Mouse (Mus musculus): ENCODE measurements around the gene Pex14. TPM values are rescaled to one million over a fixed set of nuclear protein-coding genes. Genes with fewer than 3 reads are reported as not detected.

The Pex14 gene
- polyA plus RNA-seq, 1 experiment = not detected

GRCm38 (mm10) chr4:149081528-149081927 is 18.1 kb downstream of the Pex14 start:
- H3K4me1 ChIP-seq (ENCODE audit: control insufficient read depth, insufficient read depth, low read length) = peaks cover 5% of the 10 kb centered on the region
- WGBS = 67% methylated on average over 17 of the region's 17 CpGs
- TF ChIP-seq POLR2A (IDR thresholded peaks at IDR 0.05; ENCODE audit: insufficient read depth, low read depth, low read length) = no peak
- no peak overlapping the region for H3K27ac ChIP-seq (ENCODE audit: insufficient read depth, low read depth, low read length)
- H3K4me3 ChIP-seq (ENCODE audit: insufficient read depth, low read depth, low read length) = no peak overlapping the region

GRCm38 (mm10) chr4:149080111-149080510 is 19.6 kb downstream of the Pex14 start:
- TF ChIP-seq CTCF (IDR thresholded peaks at IDR 0.05; ENCODE audit: insufficient read depth, low read depth, low read length) = no peak
- TF ChIP-seq POLR2A (IDR thresholded peaks at IDR 0.05; ENCODE audit: insufficient read depth, low read depth, low read length) = no peak
- WGBS = 98% methylated on average over 8 of the region's 8 CpGs

DNA sequence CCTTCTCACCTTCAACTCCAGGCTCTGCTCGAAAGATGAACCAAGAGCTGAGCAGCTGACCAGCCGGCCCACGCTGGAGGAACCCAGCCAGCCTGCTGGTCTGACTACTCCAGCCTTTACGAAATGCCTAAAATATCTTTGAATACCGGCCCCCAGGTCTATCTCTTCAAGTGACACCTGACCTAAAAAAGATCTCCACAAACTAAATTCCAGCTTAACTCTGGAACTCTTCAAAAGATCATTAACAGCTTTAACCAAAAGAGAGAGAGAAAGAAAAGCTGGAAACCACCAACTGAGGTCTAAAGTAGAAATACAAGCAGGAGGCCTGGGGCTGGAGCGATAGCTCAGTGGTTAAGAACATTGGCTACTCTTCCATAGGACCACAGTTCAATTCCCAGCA is 20.0 kb downstream of the Pex14 start:
- H3K27ac ChIP-seq (ENCODE audit: insufficient read depth, low read depth, low read length) = no peak overlapping the region
- 93% methylated on average over 6 of the region's 6 CpGs for WGBS
- TF ChIP-seq POLR2A (IDR thresholded peaks at IDR 0.05; ENCODE audit: insufficient read depth, low read depth, low read length) = no peak
- no peak for TF ChIP-seq CTCF (IDR thresholded peaks at IDR 0.05; ENCODE audit: insufficient read depth, low read depth, low read length)
- no peak overlapping the region for H3K4me3 ChIP-seq (ENCODE audit: insufficient read depth, low read depth, low read length)
- peaks cover 7% of the 10 kb centered on the region for H3K4me1 ChIP-seq (ENCODE audit: control insufficient read depth, insufficient read depth, low read length)

More at GRCm38 (mm10) chr4:149080111-149080510, 19.6 kb downstream of the Pex14 start:
- Histone ChIP-seq H3K4me1 (ENCODE audit: control insufficient read depth, insufficient read depth, low read length) (peaks cover 7% of the 10 kb centered on the region), H3K27ac (ENCODE audit: insufficient read depth, low read depth, low read length) (no peak overlapping the region), H3K4me3 (ENCODE audit: insufficient read depth, low read depth, low read length) (no peak overlapping the region)

DNA sequence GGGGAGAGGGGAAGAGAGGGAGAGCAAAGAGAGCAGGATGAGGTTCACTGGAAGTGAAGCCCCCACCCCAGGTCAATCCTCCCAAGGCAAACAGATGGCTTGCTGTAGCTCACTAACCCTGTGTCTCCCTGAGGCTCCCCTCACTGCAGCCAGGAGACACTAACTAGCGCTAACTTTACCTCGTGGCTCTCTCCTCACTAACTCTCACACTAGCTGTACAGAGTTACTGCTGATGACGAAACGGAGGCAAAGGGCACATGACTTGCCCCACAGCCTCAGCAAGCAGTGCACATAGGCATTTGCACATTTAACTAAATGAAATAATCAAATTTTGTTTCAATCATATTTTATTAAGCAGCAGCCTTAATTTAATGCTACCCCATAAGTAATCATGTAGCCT is 21.4 kb downstream of the Pex14 start:
- WGBS = 74% methylated on average over 4 of the region's 4 CpGs
- H3K4me3 ChIP-seq (ENCODE audit: insufficient read depth, low read depth, low read length) = no peak overlapping the region
- no peak overlapping the region for H3K27ac ChIP-seq (ENCODE audit: insufficient read depth, low read depth, low read length)
- TF ChIP-seq CTCF (IDR thresholded peaks at IDR 0.05; ENCODE audit: insufficient read depth, low read depth, low read length) (no peak), POLR2A (IDR thresholded peaks at IDR 0.05; ENCODE audit: insufficient read depth, low read depth, low read length) (no peak)
- H3K4me1 ChIP-seq (ENCODE audit: control insufficient read depth, insufficient read depth, low read length) = peaks cover 13% of the 10 kb centered on the region

- WGBS = 32% methylated on average over 10 of the region's 10 CpGs
- no peak overlapping the region for H3K27ac ChIP-seq (ENCODE audit: insufficient read depth, low read depth, low read length)
- TF ChIP-seq CTCF (IDR thresholded peaks at IDR 0.05; ENCODE audit: insufficient read depth, low read depth, low read length) = no peak
- TF ChIP-seq POLR2A (IDR thresholded peaks at IDR 0.05; ENCODE audit: insufficient read depth, low read depth, low read length) = no peak
- H3K4me3 ChIP-seq (ENCODE audit: insufficient read depth, low read depth, low read length) = no peak overlapping the region
- H3K4me1 ChIP-seq (ENCODE audit: control insufficient read depth, insufficient read depth, low read length) = peaks cover 11% of the 10 kb centered on the region
Observed at GRCm38 (mm10) chr4:149075871-149076575, 23.7 kb downstream of the Pex14 start.

DNA sequence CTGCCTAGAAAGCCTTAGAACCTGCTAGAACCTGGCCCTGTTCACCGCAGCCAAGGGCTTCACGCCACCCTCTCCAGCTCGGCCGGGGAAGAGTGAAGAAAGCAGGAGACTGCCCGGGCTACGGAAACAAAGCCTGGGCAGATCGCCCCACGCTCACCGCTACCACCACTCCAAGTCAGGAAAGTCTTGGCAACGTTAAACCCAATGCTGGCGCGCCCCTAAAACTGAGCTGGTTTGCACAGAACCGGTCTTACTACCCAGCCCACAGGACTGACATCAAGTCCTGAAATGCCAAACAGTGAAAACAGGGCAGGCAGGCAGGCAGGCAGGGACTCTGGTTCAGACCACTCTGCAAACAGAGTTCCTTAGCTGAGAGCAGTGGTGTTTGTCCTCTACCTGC is 24.6 kb downstream of the Pex14 start:
- WGBS = 81% methylated on average over 13 of the region's 13 CpGs
- H3K27ac ChIP-seq (ENCODE audit: insufficient read depth, low read depth, low read length) = no peak overlapping the region

GRCm38 (mm10) chr4:149066672-149067551 is 32.8 kb downstream of the Pex14 start:
- H3K27ac ChIP-seq (ENCODE audit: insufficient read depth, low read depth, low read length) = no peak overlapping the region
- no peak overlapping the region for H3K4me3 ChIP-seq (ENCODE audit: insufficient read depth, low read depth, low read length)
- TF ChIP-seq POLR2A (IDR thresholded peaks at IDR 0.05; ENCODE audit: insufficient read depth, low read depth, low read length) (no peak), CTCF (IDR thresholded peaks at IDR 0.05; ENCODE audit: insufficient read depth, low read depth, low read length) (no peak)
- 74% methylated on average over 22 of the region's 22 CpGs for WGBS
- peaks cover 20% of the 10 kb centered on the region for H3K4me1 ChIP-seq (ENCODE audit: control insufficient read depth, insufficient read depth, low read length)

More for the DNA sequence above, 24.6 kb downstream of the Pex14 start:
- no peak overlapping the region for H3K4me3 ChIP-seq (ENCODE audit: insufficient read depth, low read depth, low read length)
- no peak for TF ChIP-seq CTCF (IDR thresholded peaks at IDR 0.05; ENCODE audit: insufficient read depth, low read depth, low read length)
- TF ChIP-seq POLR2A (IDR thresholded peaks at IDR 0.05; ENCODE audit: insufficient read depth, low read depth, low read length) = no peak
- H3K4me1 ChIP-seq (ENCODE audit: control insufficient read depth, insufficient read depth, low read length) = peaks cover 13% of the 10 kb centered on the region

DNA sequence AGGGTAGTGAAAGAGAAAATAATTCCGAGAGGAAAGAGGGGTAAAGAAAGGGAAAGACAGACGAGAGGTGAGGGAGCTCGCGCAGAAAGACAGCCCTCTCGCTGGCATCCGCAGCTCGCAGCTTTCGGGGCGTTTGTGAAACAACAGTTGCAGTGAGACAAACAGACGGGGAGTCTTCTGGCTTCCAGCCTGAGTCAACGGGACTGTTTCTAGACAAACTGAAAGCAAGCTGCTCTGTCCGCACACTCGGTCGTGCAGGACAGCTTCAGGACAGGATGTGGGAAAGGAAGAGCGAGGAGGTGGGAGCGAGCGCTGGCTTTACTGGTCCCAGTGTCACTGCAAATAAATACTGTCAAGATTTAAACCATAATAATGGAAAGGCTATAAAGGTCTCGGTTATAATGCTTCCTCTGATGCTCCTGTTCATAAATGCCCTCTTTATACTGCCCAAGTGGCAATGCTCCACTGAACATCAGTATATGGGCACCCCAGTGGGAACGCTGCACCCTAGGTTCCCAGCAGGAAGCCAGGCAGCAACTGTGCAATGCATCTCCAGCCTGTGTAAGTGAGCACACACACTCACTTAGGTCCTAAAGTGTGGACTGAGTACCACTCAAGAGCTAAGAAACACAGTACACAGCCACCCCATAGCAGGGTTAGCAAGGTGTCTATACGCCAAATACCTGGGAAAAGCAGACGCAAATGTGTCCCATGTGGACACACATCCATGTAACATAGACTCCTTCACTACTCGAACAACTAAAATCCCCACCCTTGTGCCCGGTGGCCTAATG is 35.4 kb downstream of the Pex14 start:
- WGBS = 84% methylated on average over 23 of the region's 23 CpGs
- no peak overlapping the region for H3K4me3 ChIP-seq (ENCODE audit: insufficient read depth, low read depth, low read length)
- H3K27ac ChIP-seq (ENCODE audit: insufficient read depth, low read depth, low read length) = no peak overlapping the region
- peaks cover 26% of the 10 kb centered on the region for H3K4me1 ChIP-seq (ENCODE audit: control insufficient read depth, insufficient read depth, low read length)
- no peak for TF ChIP-seq CTCF (IDR thresholded peaks at IDR 0.05; ENCODE audit: insufficient read depth, low read depth, low read length)
- TF ChIP-seq POLR2A (IDR thresholded peaks at IDR 0.05; ENCODE audit: insufficient read depth, low read depth, low read length) = no peak
